Mouse (Mus musculus) lung, postnatal 0 days (tissue): ENCODE data around the gene Fscn2.

Experiments
- CTCF ChIP-seq: IDR thresholded peaks from 2 replicates; pipeline ENCODE4 v1.5.1; 2016; ENCODE audit warnings: antibody characterized with exemption, mild to moderate bottlenecking
- EP300 ChIP-seq: IDR thresholded peaks from 2 replicates; pipeline ENCODE4 v1.6.1; 2016; ENCODE audit warnings: antibody characterized with exemption, mild to moderate bottlenecking, control low read depth

GRCm38 (mm10) chr11:120343519-120344309 lies 17.6 kb upstream of the Fscn2 start:
- TF ChIP-seq CTCF (no peak), EP300 (no peak)
